Mouse (Mus musculus): ENCODE measurements at regions not wholly inside any gene's neighbourhood (a gene's known extent, or its start where the extent isn't known, plus 50 kb on each side); places are given as distances from the start of the nearest gene placed in this dataset.

DNA sequence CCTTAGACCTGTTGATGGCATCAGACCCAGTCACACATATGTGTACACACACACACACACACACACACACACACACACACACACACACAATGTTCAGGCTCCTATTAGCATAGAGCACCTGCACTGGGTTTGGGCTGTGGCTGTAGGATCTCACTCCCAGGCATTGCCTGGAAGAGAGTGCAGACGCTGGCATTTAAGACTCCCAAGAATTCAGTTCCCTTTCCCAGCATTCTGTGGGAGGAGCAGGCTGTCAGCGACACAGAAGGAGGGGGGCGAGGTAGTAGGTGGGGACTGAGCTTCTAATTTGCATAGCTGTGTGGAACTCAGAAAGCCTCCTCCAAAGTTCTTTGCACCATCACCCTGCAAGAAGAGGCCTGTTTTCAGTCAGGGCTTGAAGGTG lies 374.2 kb upstream of the Fam49b start:
- DNase-seq (ENCODE audit: low spot score in 2 of 2) = peak; percentile 44 to 46

DNA sequence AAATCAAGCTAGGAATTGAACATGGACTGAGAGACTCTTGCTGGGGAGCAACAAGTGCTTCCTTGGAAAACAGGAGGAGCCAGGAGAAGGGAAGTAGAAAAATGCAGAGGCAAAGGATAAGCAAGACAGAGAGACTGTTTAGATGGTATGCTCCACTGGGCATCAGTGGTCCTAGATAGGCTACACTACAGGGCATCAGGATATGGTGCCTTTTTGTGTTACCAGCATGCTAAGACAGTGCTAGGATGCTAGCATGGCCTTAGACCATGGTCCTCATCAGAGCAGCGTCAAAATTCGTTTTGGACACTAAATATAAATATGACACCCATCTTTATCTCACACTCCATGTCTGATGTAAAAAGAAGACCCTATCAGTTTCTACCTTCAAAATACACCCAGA lies 374.6 kb upstream of the Fam49b start:
- no peak for DNase-seq (ENCODE audit: low spot score in 2 of 2)

DNA sequence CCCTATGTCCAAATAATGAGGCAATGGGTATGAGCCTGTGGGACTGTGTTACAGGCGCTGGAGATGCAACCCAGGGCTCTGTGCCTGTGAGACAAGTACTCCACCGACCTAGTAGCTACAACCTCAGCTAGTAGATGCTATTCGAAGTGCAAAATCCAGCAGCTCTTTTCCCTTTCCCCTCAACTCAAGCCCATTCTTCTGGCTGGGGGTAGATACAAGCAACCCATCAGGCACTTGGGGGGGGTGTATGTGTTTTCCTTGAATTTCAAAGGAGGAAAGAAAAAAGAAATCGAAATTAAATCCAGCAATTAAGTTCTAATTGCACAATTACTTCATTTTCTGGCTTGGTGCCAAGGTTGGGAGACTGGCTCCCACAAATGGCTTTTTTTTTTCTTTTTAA lies 372.4 kb upstream of the Gm21798 start:
- no peak for DNase-seq (ENCODE audit: low spot score in 2 of 2)

DNA sequence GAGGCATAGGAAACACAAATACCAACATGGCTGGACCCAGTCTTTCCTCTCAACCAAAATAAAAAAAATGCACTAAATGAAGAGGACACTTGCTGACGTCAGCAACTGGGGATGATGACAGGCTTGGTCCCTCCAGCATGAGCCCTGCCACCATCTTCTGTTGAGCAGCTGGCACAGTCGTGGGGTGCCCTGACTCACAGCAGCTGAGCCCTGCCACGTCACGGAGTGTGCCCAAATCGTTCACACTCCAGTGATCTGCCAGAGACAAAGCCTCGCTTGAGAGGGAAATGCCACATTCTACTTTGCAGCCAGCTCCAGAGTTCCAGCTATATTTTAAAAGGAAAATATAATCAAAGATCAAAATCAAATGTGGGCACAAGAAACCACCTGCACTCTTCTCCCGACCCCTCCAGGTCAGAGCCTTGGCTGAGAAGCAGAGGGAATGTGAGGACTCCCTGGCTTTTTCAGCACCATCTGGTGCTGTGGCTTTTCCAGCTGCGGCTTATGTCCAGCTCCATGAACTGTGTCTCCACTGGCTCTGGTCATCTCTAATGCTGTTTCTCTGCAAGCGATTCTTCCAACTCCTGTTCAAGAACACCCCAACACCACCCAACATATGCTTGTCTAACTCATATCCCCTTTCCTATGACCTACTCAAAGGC lies 371.0 kb upstream of the Gm21798 start:
- peak in 1 of 2 experiments; percentile 20 for DNase-seq (ENCODE audit: low spot score in 2 of 2)

- no peak for DNase-seq (ENCODE audit: low spot score in 2 of 2)
These were observed 370.1 kb upstream of the Gm21798 start for GRCm38 (mm10) chr15:64447239-64447952.

DNA sequence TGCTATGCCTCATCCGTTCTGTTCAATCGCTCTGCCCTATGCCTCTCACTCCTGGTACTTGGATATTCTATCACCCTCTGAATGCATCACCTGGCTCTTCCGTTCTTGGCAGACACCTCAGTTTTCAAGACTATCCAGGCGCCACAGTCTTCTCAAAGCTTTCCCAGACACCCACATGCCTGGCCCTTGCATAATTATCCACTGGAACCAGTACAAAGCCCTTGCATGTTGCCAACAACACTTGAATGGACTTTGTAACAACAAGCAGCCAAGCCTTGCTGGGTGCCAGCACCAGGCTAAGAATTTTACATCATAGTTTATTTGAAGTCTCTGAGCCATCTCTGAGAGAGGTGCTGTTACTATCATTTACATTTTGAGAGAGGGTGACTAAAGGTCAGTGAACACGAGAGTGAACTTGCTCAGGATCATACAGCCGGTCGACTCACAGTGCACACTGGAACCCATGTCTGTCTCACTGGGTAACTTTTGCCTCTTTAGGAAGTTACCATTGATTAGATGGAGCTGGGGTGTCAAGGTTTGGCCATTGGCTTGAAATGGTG lies 368.8 kb upstream of the Gm21798 start:
- DNase-seq (ENCODE audit: low spot score in 2 of 2) = peak in 1 of 2 experiments; percentile 16

DNA sequence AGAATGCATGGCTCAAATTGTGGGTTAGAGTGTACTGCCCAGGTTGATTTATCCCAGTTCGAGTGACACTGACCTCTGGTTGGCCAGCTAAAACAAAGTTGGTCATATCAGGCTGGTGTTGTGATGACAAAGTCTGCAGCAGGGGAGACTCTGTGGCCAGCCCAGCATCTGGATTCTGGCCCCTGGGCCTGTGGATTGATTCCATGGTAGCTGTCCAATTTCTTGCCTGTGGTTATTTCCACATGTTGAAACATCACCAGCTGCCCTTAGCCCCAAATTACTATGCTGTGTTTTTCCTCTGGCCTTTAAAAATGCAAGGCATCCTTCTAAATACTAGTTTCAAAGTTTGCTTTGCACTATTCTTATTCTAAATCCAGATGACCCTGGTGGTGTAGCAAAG lies 346.8 kb upstream of the Gm21798 start:
- DNase-seq (ENCODE audit: low spot score in 2 of 2) = no peak

GRCm38 (mm10) chr15:64471597-64471996 lies 345.9 kb upstream of the Gm21798 start:
- DNase-seq (ENCODE audit: low spot score in 2 of 2) = no peak

DNA sequence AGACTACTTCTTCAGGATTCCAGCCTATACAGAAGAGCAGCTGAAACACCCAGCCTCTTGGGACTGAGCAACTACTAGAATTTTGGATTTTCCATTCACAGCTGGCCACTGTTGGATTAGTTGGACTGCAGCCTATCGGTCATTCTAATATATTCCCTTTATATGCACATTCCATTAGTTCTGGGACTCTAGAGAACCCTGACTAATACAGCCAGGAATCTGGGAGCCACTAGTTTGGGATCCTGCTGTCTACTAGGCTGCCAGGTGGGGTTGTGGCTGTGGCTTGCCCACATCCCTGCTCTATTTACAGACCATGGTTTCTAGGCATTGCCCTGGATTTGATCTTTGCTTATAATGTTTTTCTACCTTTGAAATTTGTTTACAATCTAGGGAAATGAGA lies 343.3 kb upstream of the Gm21798 start:
- no peak for DNase-seq (ENCODE audit: low spot score in 2 of 2)

DNA sequence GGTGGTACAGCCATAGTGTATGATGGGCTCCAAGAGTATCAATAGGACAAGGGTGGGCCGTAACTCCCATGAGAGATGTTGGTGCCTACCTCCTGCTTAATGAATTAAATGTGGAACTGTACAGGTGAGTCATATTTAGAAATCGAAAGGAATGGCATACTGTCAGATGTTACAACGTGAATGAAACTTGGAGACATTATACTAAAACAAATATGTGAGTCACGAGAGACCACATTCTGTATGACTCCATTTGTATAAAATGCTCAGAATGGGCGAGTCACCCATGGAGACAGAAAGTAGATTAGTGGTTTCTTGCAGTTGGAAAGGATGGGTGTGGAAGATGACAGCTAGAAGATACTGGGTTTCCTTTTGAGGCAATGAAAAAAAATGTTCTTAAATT lies 340.4 kb upstream of the Gm21798 start:
- no peak for DNase-seq (ENCODE audit: low spot score in 2 of 2)

- no peak for DNase-seq (ENCODE audit: low spot score in 2 of 2)
These were observed 336.9 kb upstream of the Gm21798 start for GRCm38 (mm10) chr15:64480625-64481024.

- DNase-seq (ENCODE audit: low spot score in 2 of 2) = no peak
These were observed 336.3 kb upstream of the Gm21798 start for GRCm38 (mm10) chr15:64481226-64481625.

- no peak for DNase-seq (ENCODE audit: low spot score in 2 of 2)
These were observed 334.5 kb upstream of the Gm21798 start for GRCm38 (mm10) chr15:64482960-64483359.

GRCm38 (mm10) chr15:64487801-64488200 lies 329.7 kb upstream of the Gm21798 start:
- no peak for DNase-seq (ENCODE audit: low spot score in 2 of 2)

DNA sequence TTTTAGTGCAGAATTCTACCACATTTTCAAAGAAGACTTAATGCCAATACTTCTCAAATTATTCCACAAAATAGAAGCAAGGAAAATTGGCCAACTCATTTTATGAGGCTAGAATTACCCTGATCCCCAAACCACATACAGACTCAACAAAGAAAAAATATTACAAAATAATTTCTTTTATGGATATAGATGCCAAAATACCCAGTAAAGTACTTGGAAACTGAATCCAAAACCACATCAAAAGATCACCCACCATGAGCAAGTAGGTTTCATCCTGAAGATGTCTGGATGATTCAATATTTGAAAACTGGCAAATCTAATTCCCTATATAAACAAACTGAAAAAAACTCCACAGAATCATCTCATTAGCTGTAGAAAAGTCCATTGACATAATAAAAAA lies 316.7 kb upstream of the Gm21798 start:
- DNase-seq (ENCODE audit: low spot score in 2 of 2) = no peak

GRCm38 (mm10) chr15:64501479-64501878 lies 316.0 kb upstream of the Gm21798 start:
- no peak for DNase-seq (ENCODE audit: low spot score in 2 of 2)

DNA sequence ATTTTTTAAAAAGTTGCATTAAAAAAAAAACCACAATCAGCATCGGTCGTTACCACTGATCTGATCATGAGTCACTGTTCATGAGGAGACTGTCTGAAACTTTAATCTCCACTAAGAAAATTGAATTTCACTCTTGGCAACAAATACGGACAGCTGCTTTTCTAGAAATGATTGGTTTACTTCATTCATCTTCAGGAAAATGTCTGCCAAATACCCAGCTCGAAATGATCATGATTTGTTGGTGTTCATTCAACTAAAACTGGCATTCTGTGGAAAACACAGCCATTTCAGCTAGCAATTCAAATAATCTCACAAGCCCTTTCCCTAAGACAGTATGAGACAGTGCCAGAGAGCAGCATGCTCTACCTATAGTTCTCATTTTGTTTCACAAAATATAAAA lies 312.7 kb upstream of the Gm21798 start:
- DNase-seq (ENCODE audit: low spot score in 2 of 2) = no peak

- DNase-seq (ENCODE audit: low spot score in 2 of 2) = no peak
These were observed 306.8 kb upstream of the Gm21798 start for GRCm38 (mm10) chr15:64510649-64511048.

DNA sequence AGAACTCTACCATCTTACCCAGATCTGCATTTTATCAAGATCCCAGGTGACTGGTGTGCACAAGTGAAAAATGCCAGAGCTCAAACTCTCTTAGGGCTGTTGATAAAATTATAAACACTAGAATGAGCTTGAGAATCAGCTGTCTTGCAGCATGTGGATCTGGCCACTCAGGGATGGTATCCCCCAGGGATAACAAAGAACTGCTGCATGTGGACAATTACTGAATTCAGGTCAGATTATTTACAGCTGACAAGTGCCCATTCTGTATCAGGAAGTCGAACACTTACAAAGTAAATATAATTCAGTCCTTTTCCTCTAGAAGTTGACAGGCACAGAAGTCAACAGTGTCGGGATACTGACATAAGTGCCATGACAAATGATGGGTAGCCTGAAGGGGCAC lies 306.3 kb upstream of the Gm21798 start:
- DNase-seq (ENCODE audit: low spot score in 2 of 2) = no peak

GRCm38 (mm10) chr15:64512615-64513014 lies 304.9 kb upstream of the Gm21798 start:
- no peak for DNase-seq (ENCODE audit: low spot score in 2 of 2)

DNA sequence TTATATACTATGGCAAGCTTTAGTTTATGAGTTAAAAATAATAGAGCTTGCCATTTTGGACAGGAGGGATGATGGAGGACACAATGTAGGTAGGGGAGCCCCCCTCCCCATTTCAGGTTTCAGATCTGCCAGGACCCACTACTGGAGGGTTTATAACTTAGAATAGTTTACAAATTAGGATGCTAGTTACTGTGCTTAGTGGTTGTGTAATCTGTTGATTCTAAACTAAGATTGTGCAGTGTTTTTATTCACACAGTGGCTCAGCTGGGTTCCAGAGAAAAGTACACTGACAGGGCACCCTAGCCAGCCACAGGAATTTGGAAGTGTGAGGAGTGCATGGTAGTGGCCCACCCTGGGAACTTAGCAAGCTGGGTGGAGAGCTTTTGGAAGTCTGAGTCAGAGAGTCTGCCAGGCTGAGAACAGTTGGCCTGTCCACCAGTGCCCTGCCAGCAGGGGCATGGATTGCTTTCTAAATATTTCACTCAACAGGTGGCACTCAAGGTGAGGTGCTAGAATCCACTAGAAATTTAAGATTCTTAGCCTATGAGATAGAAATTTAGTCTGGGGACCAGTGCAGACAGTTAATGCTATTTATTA lies 303.9 kb upstream of the Gm21798 start:
- DNase-seq (ENCODE audit: low spot score in 2 of 2) = no peak

- DNase-seq (ENCODE audit: low spot score in 2 of 2) = no peak
These were observed 302.3 kb upstream of the Gm21798 start for GRCm38 (mm10) chr15:64515179-64515578.

GRCm38 (mm10) chr15:64519207-64519628 lies 298.3 kb upstream of the Gm21798 start:
- DNase-seq (ENCODE audit: low spot score in 2 of 2) = no peak
